Mouse (Mus musculus): Measurements from ENCODE around the gene Fem1a. TPM values are rescaled to one million over a fixed set of nuclear protein-coding genes. Genes with fewer than 3 reads are reported as not detected.

The Fem1a gene
- total RNA-seq, 2 experiments from 2014 or later: 165 to 176 TPM

DNA sequence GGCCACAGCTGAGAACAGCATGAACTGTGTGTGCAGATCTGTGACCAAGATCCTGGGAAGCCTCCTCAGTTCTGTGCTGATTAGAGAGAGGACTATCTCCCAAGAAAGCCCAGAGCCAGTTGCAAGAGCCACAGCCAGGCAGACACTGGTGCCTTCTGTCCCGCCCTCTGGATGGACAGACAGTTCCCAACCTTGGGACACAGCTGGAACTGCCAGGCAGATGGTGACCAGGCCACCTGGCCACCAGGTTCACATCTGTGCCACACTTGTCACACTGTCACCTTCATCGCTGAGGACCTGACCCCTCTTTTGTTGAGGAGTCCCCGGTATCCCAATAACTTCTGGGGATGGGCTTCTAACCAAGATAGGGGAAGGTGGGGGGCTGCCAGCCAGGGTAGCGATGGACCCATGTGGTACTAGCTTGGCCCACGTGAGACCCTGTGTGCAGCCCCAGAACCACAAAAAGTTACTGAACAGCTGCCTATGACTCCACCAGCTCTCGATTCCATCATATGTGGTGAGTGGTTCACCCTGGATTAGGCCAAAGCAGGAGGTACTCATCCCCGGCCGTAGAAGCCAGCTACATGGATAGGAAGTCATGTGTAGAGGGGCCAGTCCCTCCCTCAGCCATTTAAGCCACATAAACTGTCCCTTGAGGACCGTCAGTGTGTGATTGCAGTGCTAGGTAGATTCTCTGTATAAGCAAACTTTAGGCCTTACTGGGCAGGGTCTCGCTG, 2.9 kb downstream of the Fem1a start:
- intact Hi-C loops (cut with DNase I): loop anchor here (10.0 kb wide), 1 partner anchor 295 kb away; no protein-coding TSS in a partner anchor
- Histone ChIP-seq H3K4me3 (peak overlapping the region; percentile 87), H3K27ac (peak overlapping the region; percentile 98)
- TF ChIP-seq CTCF (IDR thresholded peaks at IDR 0.05): no peak
- peak; percentile 50 for DNase-seq

DNA sequence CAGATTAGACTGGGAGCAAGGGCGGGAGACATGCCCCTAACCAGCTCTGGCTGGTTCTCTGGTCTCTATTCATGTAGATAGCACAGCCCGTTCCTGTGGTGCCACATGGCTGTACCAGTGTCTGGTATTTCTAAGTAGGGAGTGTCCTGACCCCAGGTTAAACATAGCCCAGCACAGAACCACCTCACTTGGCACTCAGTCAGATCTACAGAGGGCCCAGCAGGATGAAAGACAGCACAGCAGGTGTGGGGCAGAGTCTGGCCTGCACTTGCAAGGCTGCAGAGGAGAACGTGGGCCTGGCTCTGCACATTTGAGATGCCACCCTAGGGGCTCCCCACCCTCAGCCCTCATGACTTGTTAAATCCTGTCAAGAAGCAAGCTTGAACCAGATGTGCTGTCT, 4.6 kb downstream of the Fem1a start:
- DNase-seq: peak; percentile 88
- H3K4me3 ChIP-seq: peak overlapping the region; percentile 87
- TF ChIP-seq CTCF (IDR thresholded peaks at IDR 0.05): no peak
- H3K27ac ChIP-seq: peak overlapping the region; percentile 98
- intact Hi-C loops (cut with DNase I): no loop called here

DNA sequence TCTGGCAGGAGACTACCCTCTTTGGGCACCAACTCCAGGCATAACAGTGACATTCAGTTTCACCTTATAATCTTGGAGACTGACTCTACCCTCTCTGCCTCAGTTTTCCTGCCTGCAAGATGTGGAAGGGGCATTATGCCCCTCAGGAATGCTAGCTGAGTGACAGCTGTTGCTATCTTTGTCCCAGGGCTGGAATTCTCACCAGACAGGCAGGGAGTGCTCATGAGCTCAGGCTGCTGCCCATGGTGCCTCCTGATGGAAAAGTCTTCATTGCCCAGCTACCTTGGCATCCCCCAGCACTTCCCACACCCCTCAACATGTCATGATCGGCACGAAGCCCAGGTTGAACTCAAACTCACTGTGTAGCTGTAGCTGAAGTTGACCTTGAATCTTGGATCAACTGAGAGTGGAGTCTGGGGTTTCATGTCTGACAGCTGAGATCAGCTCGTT, 6.1 kb downstream of the Fem1a start:
- no peak for TF ChIP-seq CTCF (IDR thresholded peaks at IDR 0.05)
- Histone ChIP-seq H3K27ac (peak overlapping the region; percentile 98), H3K4me3 (peak overlapping the region; percentile 65)
- DNase-seq: peak; percentile 88
- intact Hi-C loops (cut with DNase I): loop anchor here (2.0 kb wide), 1 partner anchor 30 kb away; the partner anchor contains the start of gene Plin3

DNA sequence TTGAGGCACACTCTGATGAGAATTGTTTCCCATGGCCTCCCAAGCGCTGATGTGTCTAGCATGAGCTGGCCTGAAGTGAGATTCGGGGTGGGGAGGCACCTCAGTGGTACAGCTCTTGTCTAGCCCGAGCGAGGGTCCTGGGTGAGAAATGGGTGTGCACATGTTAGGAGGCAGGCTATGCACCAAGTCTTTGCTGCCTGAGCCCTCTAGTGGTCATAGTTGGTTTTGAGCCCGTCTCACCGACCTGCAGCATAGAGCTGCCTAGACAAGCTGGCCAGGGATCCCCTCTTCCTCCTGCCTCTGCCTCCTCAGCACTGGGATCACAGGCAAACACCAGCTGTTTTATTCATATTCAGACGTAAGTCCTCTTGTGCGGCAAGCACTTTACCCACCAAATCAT, 7.4 kb downstream of the Fem1a start:
- peak; percentile 79 for TF ChIP-seq CTCF (IDR thresholded peaks at IDR 0.05)
- peak overlapping the region; percentile 61 for H3K4me3 ChIP-seq
- peak overlapping the region; percentile 98 for H3K27ac ChIP-seq
- intact Hi-C loops (cut with DNase I): no loop called here
- DNase-seq: peak; percentile 88

DNA sequence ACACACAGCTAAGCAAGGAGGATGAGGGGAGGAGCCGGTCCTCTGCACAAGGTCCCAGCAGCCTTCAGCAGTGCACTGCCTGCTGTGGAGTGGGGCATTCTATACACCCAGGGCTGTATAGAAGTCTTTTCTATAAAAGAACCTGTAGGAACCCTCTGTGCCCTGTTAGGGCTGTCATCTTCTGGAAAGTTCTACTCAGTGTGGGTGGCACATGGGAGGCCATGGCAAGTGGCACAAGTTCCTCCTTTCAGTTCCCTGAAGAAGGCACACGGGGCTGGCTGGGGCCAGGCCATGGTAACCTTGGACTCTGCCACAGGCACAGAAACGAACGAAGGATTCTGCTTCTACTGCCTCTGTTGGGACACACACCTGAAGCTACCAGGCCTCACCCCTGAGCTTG, 8.4 kb downstream of the Fem1a start:
- no peak for DNase-seq
- Histone ChIP-seq H3K27ac (peak overlapping the region; percentile 98), H3K4me3 (peak overlapping the region; percentile 61)
- TF ChIP-seq CTCF (IDR thresholded peaks at IDR 0.05): no peak
- intact Hi-C loops (cut with DNase I): no loop called here

DNA sequence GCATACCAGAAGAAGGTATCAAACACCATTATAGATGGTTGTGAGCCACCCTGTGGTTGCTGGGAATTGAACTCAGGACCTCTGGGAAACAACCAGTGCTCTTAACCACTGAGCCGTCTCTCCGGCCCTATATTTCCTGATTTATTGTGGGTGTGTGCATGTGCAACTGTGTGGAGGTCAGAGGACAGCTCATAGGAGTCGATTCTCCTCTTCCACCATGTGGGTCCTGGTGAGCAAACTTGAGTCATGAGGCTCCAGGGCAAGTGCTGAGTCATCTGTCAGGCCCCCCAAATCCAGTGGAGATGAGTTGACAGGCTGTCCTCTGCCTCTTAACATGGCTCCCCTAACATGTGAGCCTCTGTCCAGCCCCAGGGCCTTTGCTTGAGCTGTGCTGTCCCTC, 9.3 kb downstream of the Fem1a start:
- Histone ChIP-seq H3K4me3 (no peak overlapping the region), H3K27ac (peak overlapping the region; percentile 59; the same call in 1 of the 2 replicates)
- TF ChIP-seq CTCF (IDR thresholded peaks at IDR 0.05): no peak
- intact Hi-C loops (cut with DNase I): no loop called here
- DNase-seq: no peak

DNA sequence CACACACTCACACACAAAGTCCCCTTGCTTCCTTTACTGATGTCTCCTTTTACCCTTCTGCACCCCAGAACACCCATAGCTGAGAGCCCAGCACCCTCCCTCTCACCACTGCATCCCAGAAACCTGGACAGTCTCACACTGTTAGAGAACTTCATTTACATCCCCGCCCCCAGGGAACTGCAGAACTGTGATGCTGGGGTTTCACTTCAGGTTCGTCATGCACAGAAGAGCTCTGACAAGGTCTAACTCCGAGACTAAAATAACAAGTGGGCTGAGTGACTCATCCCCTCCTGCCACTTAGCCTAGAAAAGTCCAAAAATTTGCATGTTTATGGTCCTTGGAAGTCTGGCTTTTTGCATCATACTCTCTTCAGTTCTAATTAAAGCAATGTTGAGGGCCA, 9.7 kb downstream of the Fem1a start:
- peak overlapping the region; percentile 59 for H3K27ac ChIP-seq
- intact Hi-C loops (cut with DNase I): no loop called here
- no peak for TF ChIP-seq CTCF (IDR thresholded peaks at IDR 0.05)
- DNase-seq: no peak
- H3K4me3 ChIP-seq: no peak overlapping the region

DNA sequence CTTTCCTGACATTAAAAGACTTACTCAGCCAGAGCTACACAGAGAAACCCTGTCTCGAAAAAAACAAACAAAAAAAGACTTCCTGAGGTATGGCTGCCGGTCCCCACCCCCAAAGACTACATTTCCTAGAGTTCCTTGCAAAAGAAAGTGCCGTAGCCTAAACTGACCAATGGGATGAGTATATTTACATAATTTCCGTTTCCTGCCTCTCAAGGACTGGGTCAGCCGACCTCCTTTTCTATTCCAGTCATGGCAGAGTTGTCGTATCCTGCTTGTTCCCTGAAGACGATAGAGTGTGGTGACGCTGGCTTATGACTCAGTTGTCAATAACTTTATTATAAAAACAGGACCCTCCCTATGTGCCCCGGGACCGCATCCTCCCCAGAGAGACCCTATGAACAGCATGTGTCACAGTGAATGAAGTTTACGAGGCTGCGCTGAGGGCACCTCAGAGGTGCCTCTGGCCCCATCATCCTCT, 12.6 kb downstream of the Fem1a start:
- TF ChIP-seq CTCF (IDR thresholded peaks at IDR 0.05): no peak
- peak; percentile 67 for DNase-seq
- peak overlapping the region; percentile 63 for H3K4me3 ChIP-seq
- H3K27ac ChIP-seq: peak overlapping the region; percentile 96
- intact Hi-C loops (cut with DNase I): no loop called here

DNA sequence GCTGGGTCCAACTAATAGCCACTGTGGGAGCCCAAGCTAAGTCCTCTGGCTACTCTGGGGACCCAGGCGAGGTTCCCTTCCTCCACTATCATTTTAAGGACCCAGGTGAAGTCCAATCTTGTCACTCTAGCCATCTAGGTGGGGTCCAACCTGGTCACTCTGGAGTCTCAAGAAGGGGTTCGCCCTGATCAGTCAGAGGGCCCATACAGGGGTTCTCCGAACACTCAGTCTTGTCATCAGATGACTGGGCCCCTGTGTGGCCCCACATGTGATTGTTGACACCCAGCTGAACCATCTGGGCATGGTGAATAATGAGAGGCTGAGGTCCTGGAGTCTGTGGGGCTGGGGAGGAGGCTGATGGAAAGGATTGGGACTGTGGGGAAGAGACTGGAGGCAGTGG, 13.1 kb downstream of the Fem1a start:
- Histone ChIP-seq H3K27ac (peak overlapping the region; percentile 96), H3K4me3 (peak overlapping the region; percentile 63)
- no peak for TF ChIP-seq CTCF (IDR thresholded peaks at IDR 0.05)
- intact Hi-C loops (cut with DNase I): no loop called here
- DNase-seq: no peak

DNA sequence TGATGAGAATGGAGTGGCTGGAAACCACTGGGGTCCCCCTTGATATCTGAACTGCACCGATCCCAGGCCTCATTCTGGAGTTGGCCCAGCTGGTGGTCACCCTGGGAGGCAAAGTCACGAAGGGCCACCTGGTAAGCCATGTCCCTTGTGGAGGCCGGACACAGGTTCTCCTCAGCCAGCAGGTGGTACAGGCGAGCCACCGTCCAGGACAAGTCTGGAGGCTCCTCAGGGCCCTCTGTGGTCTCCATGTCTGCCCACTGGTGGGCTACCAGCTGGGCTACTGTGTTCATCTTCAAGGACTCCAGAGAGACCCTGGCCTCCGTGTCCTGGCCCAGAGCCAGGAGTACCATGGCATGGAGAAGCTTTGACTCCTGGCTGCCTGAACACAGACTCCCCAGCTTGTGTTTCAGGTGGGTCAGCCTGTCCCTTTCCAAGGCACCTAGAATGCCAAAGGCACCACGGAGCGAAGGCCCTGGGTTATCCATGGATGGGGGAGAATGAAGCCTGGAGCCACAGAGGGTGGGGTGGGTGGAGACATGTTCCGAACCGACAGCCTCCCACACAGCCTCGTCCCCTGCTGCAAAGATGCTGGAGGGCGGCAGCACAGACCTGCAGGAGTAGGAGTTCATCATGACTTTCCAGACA, 15.1 kb downstream of the Fem1a start:
- no peak for DNase-seq
- Histone ChIP-seq H3K4me3 (no peak overlapping the region), H3K27ac (no peak overlapping the region)
- intact Hi-C loops (cut with DNase I): no loop called here
- no peak for TF ChIP-seq CTCF (IDR thresholded peaks at IDR 0.05)

DNA sequence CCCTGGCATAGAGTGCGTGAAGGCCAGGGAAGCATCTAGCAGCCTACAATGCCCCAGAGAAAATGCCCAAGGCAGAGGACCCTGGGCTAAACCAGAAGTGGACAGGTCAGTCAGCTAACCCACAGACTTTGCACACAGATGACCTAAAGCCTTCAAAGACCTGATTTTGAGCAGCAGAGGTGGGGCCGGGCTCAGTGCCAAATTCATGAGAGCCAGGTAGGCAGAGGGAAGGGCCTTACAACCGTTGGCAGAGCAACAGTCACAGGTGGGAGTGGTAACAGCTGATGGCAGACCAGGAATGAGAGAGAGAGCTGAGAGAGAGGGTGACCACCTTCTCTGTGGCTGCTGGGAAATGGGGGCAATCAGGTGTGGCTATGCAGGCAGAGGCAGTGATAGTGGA, 16.0 kb downstream of the Fem1a start:
- 0 out of 2 replicates have a peak overlapping the region, but pooled peaks have one; percentile 49 for H3K27ac ChIP-seq

DNA sequence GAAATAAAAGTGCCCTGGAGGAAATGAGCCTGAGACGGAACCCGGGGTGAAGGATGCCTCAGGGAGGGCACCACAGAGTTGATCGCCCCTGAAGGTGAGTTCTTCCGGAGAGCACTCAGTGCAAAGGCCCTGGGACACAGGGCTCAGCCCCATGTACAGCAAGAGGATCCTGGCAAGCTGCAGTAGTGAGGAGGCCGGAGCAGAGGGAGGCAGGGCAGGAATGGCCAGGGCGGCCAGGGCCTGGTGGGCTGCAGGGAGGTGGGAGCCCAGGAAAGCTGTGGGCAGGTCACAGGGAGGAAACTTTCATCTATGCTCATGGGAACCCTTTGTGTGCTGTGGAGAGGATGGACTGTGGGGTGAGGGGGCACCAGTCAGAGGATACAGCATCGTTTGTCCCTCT, 16.9 kb downstream of the Fem1a start:
- intact Hi-C loops (cut with DNase I): no loop called here
- DNase-seq: no peak
- peak overlapping the region; percentile 49 for H3K27ac ChIP-seq
- TF ChIP-seq CTCF (IDR thresholded peaks at IDR 0.05): no peak
- no peak overlapping the region for H3K4me3 ChIP-seq

More for the DNA sequence above, 16.0 kb downstream of the Fem1a start:
- DNase-seq: no peak
- no peak overlapping the region for H3K4me3 ChIP-seq
- no peak for TF ChIP-seq CTCF (IDR thresholded peaks at IDR 0.05)
- intact Hi-C loops (cut with DNase I): no loop called here

DNA sequence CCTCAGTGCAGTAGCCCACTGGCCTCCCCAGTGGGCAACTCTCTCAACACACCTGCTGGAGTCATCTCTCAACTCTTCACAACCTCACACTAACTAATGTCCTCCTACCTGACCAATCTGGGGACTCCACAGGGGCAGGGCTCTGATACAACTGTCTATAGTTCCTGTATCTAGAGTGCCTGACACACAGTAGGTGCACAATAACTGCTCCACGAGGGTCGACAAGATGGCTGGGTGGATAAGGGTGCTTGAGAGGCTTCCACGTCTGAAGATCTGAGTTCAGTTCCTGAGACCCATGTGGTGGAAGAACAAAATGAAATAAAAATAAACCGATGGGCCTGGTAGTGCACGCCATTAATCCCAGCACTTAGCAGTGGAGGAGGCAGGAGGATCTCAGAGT, 17.4 kb downstream of the Fem1a start:
- H3K4me3 ChIP-seq: no peak overlapping the region
- peak overlapping the region; percentile 54 for H3K27ac ChIP-seq
- DNase-seq: no peak
- no peak for TF ChIP-seq CTCF (IDR thresholded peaks at IDR 0.05)
- intact Hi-C loops (cut with DNase I): no loop called here
